Mouse (Mus musculus) lung, postnatal 36 days (tissue): ENCODE measurements around the gene Gm49355.

Experiments
- DNase-seq: peaks from one replicate; pipeline ENCODE4 v3.0.0; 2022; ENCODE audit warnings: mixed read lengths

Gene Gm49355

DNA sequence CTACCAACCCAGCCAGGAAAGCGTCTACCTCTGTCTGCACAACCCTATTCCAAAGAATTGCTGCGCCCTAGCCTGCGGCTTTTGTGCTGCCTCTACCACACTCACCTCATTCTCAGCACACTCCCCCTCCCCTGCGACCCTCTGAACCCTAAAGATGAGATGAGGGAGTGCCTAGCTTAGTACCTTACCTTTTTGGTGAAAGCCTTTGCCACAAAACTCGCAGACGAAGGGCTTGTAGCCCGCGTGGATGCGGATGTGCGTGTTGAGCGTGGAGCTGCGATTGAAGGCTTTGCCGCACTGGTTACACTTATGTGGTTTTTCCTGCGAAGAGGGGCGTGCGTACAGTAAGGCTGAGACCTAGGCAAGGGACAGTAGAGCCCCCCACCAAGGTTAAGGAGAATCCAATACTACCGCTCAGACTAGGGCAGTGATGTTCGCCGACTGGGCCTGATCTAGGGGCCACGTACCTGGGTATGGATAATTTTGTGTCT is 59.7 kb downstream of the Gm49355 start:
- no peak for DNase-seq

DNA sequence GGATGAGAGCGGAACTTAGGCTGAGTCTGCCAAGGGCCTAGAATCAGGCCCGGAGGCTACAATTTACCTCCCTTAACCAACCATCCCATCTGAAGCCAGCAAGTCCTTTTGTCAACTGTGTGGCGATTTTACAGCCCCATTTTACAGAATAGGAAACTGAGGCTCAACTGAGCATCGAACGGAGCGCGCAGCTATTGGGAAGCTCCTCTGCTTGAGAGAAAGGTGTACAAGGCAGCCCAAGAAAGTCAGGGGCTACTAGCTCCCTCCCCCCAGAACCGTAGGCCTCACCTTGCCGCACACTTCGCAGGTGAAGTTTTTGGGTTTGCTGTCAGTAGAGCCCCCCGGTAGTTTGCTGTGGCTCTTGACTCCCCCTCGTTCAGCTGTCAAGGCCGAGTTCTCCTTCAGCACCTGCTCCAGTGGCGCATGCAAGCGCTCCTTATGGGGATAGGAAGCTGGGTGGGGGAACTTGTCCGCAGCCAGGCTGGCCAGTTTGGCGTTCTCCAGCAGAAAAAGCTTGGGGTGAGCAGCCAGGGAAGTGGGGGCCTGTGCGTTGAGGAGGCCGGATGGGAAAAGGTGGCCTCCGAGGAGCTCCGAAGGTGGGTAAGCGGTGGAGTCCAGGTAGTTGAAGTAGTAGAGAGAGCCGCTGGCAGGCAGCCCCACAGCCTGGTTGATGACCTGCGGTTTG is 60.4 kb downstream of the Gm49355 start:
- no peak for DNase-seq

DNA sequence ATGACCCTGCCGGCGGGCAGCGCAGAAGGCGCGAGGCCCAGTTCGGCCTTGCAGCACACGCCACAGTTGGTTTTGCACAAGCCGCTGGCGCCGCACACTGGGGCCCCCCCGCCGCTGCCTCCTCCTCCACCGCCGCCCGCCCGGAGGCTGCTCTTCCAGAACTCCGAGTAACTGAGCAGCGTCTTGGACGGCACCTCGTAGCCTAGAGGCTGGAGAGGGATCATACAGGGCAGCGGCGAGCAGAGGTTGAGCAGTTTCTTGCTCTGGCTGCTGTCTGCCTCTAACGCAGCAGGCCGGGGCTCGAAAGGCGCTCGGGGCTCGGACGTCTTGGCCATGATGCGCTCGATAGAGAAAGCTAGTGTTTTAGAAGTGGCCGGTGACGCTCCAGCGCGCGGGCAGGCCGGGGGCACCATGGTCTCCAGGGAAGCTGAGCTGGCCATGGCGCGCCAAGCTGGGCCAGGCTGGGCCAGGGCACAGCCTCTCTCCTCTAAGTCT is 61.0 kb downstream of the Gm49355 start:
- no peak for DNase-seq

DNA sequence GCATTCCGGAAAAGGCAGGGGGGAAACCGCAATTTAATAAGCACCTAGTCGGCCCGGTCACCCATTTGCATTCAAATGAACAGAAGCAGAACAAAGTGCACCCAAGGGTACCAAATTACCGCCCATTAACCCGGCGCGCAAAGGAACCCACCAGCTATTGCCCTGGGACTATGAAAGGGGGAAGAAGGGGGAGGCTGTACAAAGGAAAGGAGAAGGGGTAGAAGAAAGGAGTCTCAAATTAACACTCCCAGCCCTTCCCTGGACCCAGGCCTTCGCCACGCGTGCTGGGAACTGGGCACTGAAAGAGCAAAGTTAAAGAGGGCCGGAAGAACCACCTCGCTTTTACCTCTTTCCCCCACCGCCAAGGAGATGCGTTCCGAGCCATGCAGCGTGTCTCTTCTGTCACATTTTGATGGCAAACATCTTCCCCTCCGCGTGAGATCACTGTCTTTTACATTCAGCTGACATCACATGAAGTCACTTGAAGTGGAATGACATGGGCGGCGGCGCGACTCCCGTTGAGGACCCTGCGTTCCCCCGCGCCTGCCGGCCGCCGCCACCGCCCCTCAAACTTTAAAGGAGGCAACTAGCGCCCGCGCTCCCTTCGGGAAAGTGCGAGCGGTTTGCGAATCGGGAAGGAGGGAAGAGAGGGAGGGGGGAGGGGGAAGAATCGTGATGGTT is 61.6 kb downstream of the Gm49355 start:
- no peak for DNase-seq

DNA sequence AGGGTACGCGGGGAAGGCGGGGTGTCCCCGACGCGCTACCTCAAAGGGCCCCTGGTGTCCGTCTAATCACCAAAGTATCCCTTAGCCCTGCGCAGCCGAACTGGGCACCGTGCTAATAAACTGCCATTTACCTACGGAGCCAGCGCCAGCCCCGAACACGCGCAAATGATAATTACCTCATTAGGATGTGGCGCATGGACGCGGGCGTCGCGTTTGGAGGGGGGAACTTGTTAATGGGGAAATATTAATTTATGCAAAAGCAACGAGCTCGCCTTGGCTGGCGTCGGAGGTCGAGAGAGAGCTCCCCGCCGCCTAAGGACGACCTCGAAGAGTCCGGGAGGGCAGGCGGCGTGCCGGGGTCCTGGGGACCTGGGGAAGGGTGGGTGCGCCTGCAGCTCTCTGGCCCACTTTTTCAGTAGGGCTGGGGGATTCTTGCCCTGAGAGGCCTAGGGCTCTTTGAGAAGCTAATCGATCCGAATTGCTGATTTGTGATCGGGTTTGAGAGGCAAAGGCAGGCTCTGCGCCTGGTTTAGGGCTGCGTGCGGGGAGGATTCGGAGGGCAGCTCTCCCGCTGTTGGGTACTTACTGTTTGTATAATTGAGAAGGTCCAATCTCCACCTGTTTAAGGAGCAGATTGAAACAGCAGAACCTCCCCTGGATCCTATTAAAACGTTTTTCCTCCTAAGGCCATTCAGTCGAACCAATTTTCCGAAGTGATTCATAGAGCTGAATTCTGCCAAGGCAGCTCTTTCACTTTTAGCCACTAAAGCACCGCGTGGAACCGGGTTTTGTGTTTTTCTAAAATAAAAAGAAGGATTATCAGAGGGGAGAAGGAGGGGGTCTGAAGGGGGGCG is 62.5 kb downstream of the Gm49355 start:
- no peak for DNase-seq

DNA sequence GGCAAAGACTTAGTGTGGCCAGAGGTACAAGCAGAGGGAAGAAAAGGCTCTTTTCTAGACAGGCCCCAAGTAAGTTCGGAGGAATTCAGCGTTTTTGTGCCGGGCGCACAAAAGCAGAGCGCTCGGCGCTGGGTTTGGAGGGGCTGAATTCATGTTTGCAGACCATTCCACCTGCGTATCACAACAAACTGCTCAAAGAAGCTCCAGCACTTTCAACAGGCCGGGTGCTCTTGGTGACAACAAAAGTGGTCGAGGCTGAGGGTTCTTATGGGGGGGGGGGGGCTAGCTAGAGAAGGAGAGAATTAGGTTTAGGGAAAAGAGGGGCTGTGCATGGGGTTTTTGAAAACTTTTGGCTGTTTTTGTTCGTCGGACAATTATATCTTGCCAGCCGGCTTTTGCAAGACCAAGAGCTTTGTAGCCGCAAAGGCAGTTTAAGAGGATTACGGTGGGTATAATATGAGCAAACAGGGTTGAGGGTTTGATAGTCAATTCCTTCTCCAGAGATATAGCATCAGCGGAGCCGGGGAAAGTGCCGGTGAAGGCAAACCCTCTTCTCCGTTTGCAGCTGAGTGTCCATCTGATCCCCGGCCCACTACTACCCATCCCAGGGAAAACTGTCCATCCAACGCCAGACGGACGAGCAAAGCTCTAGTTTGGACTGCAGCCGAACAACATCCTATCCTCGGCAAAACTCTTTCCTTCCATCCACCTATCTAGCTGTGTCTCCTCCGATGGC is 63.3 kb downstream of the Gm49355 start:
- DNase-seq, result no peak

DNA sequence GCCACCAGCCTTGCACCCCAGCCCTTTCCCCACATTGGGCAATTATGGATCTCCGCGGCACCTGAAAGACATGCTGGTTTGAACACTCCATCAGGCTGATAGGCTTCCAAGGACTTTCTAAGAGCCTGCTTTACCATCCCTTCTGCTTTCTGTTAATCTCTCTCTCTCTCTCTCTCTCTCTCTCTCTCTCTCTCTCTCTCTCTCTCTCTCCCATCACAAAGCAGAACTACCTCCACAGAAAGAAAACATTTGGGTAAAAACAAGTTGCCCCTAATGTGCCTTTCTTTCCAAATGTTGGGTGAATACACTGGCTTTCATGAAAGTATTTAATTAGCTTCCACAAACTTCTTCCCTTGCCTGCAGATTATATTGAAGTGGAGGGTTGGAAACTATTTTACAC is 64.3 kb downstream of the Gm49355 start, which contains the start of gene Fezf2:
Fezf2 (minus strand) TSS at position 101 of the 400 bp plus-strand sequence.
- no peak for DNase-seq

DNA sequence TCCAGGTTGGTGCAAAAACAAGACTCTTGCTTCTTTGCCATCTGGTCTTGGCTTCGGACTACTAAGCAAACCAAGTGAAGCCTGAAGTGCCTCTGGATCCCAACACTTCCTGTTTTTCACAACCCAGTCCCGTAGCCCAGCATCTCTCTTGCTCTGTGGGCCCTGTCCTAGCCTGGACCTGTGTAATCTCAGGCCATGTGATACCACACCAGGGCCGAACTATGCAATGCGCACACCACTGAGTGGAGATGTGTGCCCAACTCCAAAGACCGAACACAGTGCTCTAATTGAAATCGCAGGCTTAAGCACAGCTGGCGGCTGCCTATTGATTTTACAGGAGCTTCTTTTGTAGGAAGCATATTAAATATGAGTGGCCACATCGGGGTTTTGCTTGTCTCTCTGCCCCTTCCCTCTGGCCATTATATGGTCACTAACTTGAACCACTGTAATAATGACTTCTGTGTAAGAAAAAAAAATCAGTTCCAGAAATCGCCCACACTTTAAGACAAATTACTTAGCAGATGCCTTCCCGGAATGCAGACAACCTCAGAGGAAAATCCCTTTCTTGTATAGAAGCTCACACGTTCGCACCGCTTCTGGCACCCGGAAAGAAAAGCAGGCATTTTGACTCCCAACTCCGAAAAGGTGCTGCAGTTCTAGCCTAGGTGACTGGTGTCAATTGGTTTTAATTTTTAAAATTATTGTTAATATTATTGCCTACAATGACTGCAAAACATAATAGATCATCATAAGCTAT is 65.7 kb downstream of the Gm49355 start:
- DNase-seq, result no peak

DNA sequence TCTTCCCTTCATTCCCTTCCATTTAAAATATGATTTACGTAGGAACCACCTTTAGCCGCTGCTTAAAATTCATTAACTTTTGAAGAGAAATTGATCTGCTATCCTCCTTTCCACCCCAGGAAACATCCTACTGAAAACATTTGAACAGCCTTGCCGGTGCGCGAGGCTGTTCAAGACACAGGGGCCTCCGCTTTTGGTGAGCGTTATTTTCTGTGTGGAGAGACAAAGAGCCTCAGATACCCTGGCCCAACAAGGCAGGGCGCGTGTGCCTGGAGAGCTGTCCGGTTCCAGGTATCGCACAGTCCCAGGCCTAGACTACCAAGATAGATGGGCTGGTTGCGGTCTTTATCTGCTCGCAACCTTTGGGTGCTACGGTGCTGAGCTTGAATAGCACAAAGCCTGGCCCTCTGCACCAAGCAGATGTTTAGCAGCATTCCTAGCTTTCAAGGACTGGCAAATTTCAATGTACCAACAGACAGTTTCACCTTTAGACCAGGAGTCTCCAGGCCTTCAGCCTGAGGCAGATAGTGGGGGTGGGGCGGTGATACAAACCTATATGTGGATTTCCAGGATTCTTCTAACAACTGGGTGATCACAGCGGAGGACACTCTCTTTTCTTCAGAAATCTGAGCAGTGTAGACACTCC is 66.6 kb downstream of the Gm49355 start:
- no peak for DNase-seq
